Mouse (Mus musculus): Measurements from ENCODE around the gene Trpm3.

DNA sequence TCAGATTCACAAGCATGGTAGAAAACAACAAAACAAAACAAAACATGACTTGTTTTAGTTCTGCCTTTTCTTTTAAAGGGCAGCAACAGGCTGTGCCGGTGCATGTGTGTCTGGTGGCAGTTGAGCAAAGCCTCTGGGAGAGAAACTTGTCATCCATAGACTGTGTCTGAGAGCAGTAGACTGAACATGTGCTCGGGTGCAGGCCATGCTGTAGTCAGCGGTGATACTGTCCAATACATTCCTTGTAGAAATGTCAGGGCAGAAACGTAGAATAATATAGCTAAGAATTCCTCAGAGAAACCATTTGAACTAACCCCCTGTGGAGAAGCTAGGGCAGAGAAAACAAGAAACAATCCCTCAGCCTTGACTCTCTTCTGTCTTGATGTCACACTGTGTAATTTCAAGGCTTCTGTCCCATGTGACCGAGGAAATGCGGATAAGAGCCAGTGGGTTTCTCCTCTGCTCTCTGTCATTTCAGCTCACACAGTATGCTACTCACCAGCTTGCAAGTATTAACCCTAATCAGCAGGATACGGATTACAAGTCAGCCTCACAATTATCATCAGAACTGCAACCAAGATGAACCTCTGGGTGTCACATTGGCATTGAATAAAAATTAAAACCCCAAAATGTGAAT, 33.9 kb upstream of the Trpm3 start:
- TF ChIP-seq CTCF (IDR thresholded peaks at IDR 0.05; ENCODE audit: low read depth) (no peak), EP300 (IDR thresholded peaks at IDR 0.05; ENCODE audit: low read depth) (no peak)
